Mouse (Mus musculus) megakaryocyte progenitor cell, adult 5-6 weeks (primary cell): ENCODE measurements around the gene Vtcn1. TPM values are rescaled to one million over a fixed set of nuclear protein-coding genes. Genes with fewer than 3 reads are reported as not detected.
"Not testable (repeated sequence)": the region's sequence is repeated elsewhere in the genome, so short reads cannot be mapped to it uniquely, and the experiment has no call there.

Source experiments
- ATAC-seq: replicated peaks from 2 replicates; pipeline ENCODE4 v1.8.0; 2016; ENCODE audit warnings: mild to moderate bottlenecking, moderate TSS enrichment, inconsistent platforms; ENCODE audit not compliant: poor library complexity
- total RNA-seq, 2 experiments: library from RNA; stranded (forward) in 1 of 2; stranded (reverse) in 1 of 2; fragments of 157-497, 149-512 nt in 1 of 2; fragments of 200-1000 nt in 1 of 2; gene quantifications; 2 replicates each; pipeline versions ENCODE4 v1.2.3 to v1.2.4; 2015 to 2017

Gene Vtcn1
- total RNA-seq (2015) (not detected in 2 replicates), total RNA-seq (2017) (not detected in 2 replicates)

- no peak for ATAC-seq
These were observed at the start of gene Vtcn1 for GRCm38 (mm10) chr3:100825225-100825965. Gene Vtcn1, plus strand, starts transcription at chr3:100825459.

- no peak for ATAC-seq
These were observed 48.3 kb upstream of the Vtcn1 start for GRCm38 (mm10) chr3:100776967-100777366.

GRCm38 (mm10) chr3:100777568-100777967 lies 47.7 kb upstream of the Vtcn1 start:
- no peak for ATAC-seq

- peak; percentile 64 for ATAC-seq
These were observed 39.2 kb upstream of the Vtcn1 start for GRCm38 (mm10) chr3:100786076-100786475.

- ATAC-seq = peak; percentile 69
These were observed 33.6 kb upstream of the Vtcn1 start for GRCm38 (mm10) chr3:100791670-100792069.

- peak; percentile 81 for ATAC-seq
These were observed 31.9 kb upstream of the Vtcn1 start for GRCm38 (mm10) chr3:100793345-100793744.

GRCm38 (mm10) chr3:100796571-100796970 lies 28.7 kb upstream of the Vtcn1 start:
- no peak for ATAC-seq

GRCm38 (mm10) chr3:100797166-100798145 lies 27.8 kb upstream of the Vtcn1 start:
- ATAC-seq = no peak

- no peak for ATAC-seq
These were observed 26.3 kb upstream of the Vtcn1 start for GRCm38 (mm10) chr3:100798872-100799422.

GRCm38 (mm10) chr3:100804975-100805374 lies 20.3 kb upstream of the Vtcn1 start:
- no peak for ATAC-seq

GRCm38 (mm10) chr3:100805925-100806324 lies 19.3 kb upstream of the Vtcn1 start:
- ATAC-seq = no peak

GRCm38 (mm10) chr3:100810461-100810860 lies 14.8 kb upstream of the Vtcn1 start:
- no peak for ATAC-seq

- no peak for ATAC-seq
These were observed 13.4 kb upstream of the Vtcn1 start for GRCm38 (mm10) chr3:100811836-100812235.

- ATAC-seq = not testable (repeated sequence)
These were observed 9.8 kb upstream of the Vtcn1 start for GRCm38 (mm10) chr3:100815490-100815889.

- ATAC-seq = no peak
These were observed 6.5 kb upstream of the Vtcn1 start for GRCm38 (mm10) chr3:100818709-100819108.

- ATAC-seq = peak; percentile 67
These were observed 5.7 kb upstream of the Vtcn1 start for GRCm38 (mm10) chr3:100819571-100819970.

- no peak; the same call in 1 of the 2 replicates for ATAC-seq
These were observed 4.4 kb upstream of the Vtcn1 start for GRCm38 (mm10) chr3:100820852-100821251.

GRCm38 (mm10) chr3:100821276-100821675 lies 4.0 kb upstream of the Vtcn1 start:
- peak; percentile 45; the same call in 1 of the 2 replicates for ATAC-seq

GRCm38 (mm10) chr3:100843784-100844183 lies 18.5 kb downstream of the Vtcn1 start:
- no peak for ATAC-seq

GRCm38 (mm10) chr3:100844366-100844765 lies 19.1 kb downstream of the Vtcn1 start:
- no peak for ATAC-seq

- no peak for ATAC-seq
These were observed 23.1 kb downstream of the Vtcn1 start for GRCm38 (mm10) chr3:100848348-100848747.
